Mouse (Mus musculus) lung, postnatal 0 days (tissue): ENCODE measurements around the gene Fcmr. TPM values are rescaled to one million over a fixed set of nuclear protein-coding genes. Genes with fewer than 3 reads are reported as not detected.
A peak's percentile ranks its signal among the peaks of the same experiment; 100 is the strongest.

Experiments used
- ATAC-seq: fragments of 200-750 bp; cut with Nextera tagmentation; 2 replicates; pipeline ENCODE4 v1.8.0; 2017; ENCODE audit warnings: moderate library complexity
- DNase-seq: peaks from one replicate; pipeline ENCODE4 v3.0.0-alpha.2; 2016; ENCODE audit warnings: low spot score
- H3K27ac ChIP-seq: fragments of 300-500 bp; sonication (generic); 2 replicates; pipeline ENCODE4 v1.5.1; 2014; ENCODE audit warnings: antibody characterized with exemption, mild to moderate bottlenecking, low read length, mixed read lengths
- H3K27me3 ChIP-seq: fragments of 300-500 bp; sonication (generic); replicated peaks from 2 replicates; pipeline ENCODE4 v1.6.1; 2014; ENCODE audit warnings: low read length, mixed read lengths; ENCODE audit not compliant: insufficient read depth
- H3K36me3 ChIP-seq: fragments of 300-500 bp; sonication (generic); 2 replicates; pipeline ENCODE4 v1.6.1; 2014; ENCODE audit warnings: low read length, mixed read lengths; ENCODE audit not compliant: insufficient read depth
- H3K4me1 ChIP-seq: fragments of 300-500 bp; sonication (generic); 2 replicates; pipeline ENCODE4 v1.6.1; 2014; ENCODE audit warnings: antibody characterized with exemption, low read depth, low read length, mixed read lengths; ENCODE audit not compliant: insufficient read depth
- H3K4me2 ChIP-seq: fragments of 300-500 bp; sonication (generic); replicated peaks from 2 replicates; pipeline ENCODE4 v1.6.1; 2014; ENCODE audit warnings: low read depth, mild to moderate bottlenecking, low read length, moderate library complexity, mixed read lengths
- H3K4me3 ChIP-seq: fragments of 300-500 bp; sonication (generic); 2 replicates; pipeline ENCODE4 v1.5.1; 2014; ENCODE audit warnings: low read depth, low read length
- H3K9ac ChIP-seq: fragments of 300-500 bp; sonication (generic); replicated peaks from 2 replicates; pipeline ENCODE4 v1.6.1; 2014; ENCODE audit warnings: low read depth, mild to moderate bottlenecking
- H3K9me3 ChIP-seq: fragments of 300-500 bp; sonication (generic); 2 replicates; pipeline ENCODE4 v1.6.1; 2016; ENCODE audit warnings: low read length, mixed read lengths
- CTCF ChIP-seq: IDR thresholded peaks from 2 replicates; pipeline ENCODE4 v1.5.1; 2016; ENCODE audit warnings: antibody characterized with exemption, mild to moderate bottlenecking
- EP300 ChIP-seq: IDR thresholded peaks from 2 replicates; pipeline ENCODE4 v1.6.1; 2016; ENCODE audit warnings: antibody characterized with exemption, mild to moderate bottlenecking, control low read depth
- WGBS: fragments of 180-500 bp; shearing (Covaris S2); extraction: QIAGEN DNeasy Blood & Tissue Kit; methylation state at CpG from one replicate; pipeline ENCODE4 v1.1.7; 2014; 5-methylcytosine and 5-hydroxymethylcytosine counted together
- polyA plus RNA-seq: library from polyadenylated mRNA; unstranded; fragments of >200 nt; fragmentation: Nextera tagmentation; extraction: Ambion mirVana; gene quantifications from 2 replicates; pipeline ENCODE4 v1.2.1, GENCODE M21; 2015

Gene Fcmr
- polyA plus RNA-seq, 1 experiment from 2014 or later = 0.37 TPM

DNA sequence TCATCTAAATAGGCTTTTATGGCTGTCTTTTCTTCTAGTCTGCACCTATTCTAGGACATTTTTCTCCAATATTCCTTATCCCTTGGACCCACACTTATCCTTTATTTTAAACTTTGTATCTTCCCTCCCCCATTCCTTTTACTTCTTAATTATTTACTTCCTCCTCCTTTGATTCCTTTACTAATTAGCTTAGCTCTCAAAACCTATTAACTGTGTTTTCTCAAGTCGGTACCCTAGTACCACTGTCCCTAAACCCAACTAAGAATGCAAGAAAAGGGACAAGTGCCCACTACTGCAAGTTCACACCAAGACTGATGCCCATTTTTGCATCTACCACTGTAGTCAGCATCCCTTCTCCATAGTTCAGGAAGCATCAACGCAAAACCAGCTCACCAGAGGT lies 9.7 kb upstream of the Fcmr start:
- WGBS = 73% methylated on average over 2 of the region's 2 CpGs
- TF ChIP-seq EP300 (no peak), CTCF (no peak)
- no peak for ATAC-seq

DNA sequence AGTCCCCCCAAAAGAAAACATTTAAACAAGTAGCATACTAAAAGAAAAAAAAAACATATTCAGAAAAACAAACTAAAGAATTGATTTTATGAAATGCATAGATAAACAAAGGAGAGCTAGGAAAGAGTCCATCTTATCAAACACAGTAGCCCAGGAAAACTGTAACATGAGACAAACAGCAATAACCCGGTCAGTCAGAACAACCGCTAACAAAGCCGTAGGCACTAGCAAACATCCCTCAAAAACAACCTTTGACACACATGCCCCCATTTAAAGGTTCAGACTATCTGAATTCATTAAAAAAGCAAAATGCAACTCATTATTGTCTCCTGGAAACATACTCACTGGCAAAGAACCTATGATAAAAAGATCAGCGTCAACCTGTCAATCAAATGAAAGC lies 8.0 kb upstream of the Fcmr start:
- Histone ChIP-seq H3K27ac (no peak overlapping the region), H3K4me3 (no peak overlapping the region), H3K4me1 (no peaks in the 10 kb centered on the region), H3K9ac (no peak overlapping the region), H3K9me3 (no peaks in the 10 kb centered on the region), H3K4me2 (no peak overlapping the region), H3K27me3 (no peaks in the 10 kb centered on the region), H3K36me3 (no peaks in the 10 kb centered on the region)
- ATAC-seq (no peak), DNase-seq (no peak)
- WGBS = 75% methylated on average over 4 of the region's 4 CpGs
- TF ChIP-seq CTCF = no peak
- TF ChIP-seq EP300 = no peak

More for the DNA sequence above, 9.7 kb upstream of the Fcmr start:
- Histone ChIP-seq H3K9ac (no peak overlapping the region), H3K4me1 (no peaks in the 10 kb centered on the region), H3K27ac (no peak overlapping the region), H3K4me2 (no peak overlapping the region), H3K27me3 (no peaks in the 10 kb centered on the region), H3K9me3 (no peaks in the 10 kb centered on the region), H3K4me3 (no peak overlapping the region), H3K36me3 (no peaks in the 10 kb centered on the region)
- no peak for DNase-seq

DNA sequence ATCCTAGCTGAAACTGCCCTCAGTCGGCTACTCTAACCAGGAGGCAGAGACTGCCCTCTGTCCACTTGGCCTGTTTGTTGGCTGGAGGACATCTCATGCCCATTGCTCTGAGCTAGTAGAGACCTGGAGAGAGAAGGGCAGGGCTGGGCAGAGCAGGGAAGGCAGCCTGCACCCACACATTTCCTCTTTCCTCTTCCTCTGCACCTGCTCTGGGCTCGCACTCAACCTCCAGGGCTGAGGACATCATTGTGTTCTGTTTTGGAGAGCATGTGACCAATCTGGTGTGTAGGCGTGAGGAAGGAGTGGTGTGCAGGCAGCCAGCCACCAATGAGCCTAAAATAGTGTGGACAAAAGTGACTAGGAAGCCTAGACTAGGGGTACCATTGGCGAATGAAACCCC lies 1.2 kb upstream of the Fcmr start:
- no peaks in the 10 kb centered on the region for H3K4me1 ChIP-seq
- H3K9ac ChIP-seq = no peak overlapping the region
- no peaks in the 10 kb centered on the region for H3K36me3 ChIP-seq
- ATAC-seq (no peak), DNase-seq (no peak)
- no peaks in the 10 kb centered on the region for H3K27me3 ChIP-seq
- no peak overlapping the region for H3K4me3 ChIP-seq
- no peak for TF ChIP-seq CTCF
- no peak overlapping the region for H3K27ac ChIP-seq
- H3K9me3 ChIP-seq = no peaks in the 10 kb centered on the region
- 55% methylated on average over 4 of the region's 4 CpGs for WGBS
- H3K4me2 ChIP-seq = no peak overlapping the region

DNA sequence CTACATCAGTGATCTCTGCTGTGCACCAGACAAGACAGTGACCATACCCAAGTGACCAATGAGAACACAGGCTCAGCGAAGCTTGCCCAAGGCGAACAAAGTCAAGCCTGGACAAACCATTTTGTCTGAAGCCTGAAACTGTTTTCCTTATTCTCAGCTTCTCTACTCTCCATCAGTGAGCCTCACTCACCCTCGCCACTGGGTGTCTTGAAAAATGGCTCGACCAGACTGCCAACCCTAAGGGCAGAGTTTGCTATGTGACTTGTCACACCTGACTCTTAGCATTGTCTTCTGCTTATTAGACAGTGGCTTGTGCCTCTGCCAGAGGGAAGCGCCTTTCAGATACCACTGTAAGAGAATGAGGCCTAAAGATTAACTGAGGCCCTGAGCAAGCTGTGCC lies 728 bp upstream of the Fcmr start:
- no peaks in the 10 kb centered on the region for H3K9me3 ChIP-seq
- no peaks in the 10 kb centered on the region for H3K27me3 ChIP-seq
- no peak overlapping the region for H3K9ac ChIP-seq
- no peak overlapping the region for H3K4me3 ChIP-seq
- no peaks in the 10 kb centered on the region for H3K4me1 ChIP-seq
- 76% methylated on average over 5 of the region's 5 CpGs for WGBS
- no peaks in the 10 kb centered on the region for H3K36me3 ChIP-seq
- H3K4me2 ChIP-seq = no peak overlapping the region
- DNase-seq = no peak
- H3K27ac ChIP-seq = no peak overlapping the region
- no peak for ATAC-seq
- TF ChIP-seq CTCF (no peak), EP300 (no peak)

DNA sequence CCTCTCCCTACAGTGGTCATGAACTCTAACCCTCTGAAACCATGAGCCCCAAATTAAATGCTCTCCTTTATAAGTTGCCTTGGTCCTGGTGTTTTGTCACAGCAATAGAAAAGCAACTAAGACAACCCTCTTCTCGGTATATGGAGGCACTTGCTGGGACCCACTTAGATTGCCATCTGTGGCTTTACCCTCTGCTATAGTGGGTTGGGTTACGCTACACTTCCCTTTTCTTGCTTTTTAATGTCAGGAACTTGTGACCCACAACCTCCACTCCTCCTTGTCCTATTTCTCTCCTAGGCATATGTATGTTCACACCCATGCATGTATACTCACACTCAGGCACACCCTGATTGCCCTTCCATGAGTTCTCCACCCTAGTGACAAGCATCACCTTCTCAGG lies 7.4 kb downstream of the Fcmr start:
- DNase-seq (no peak), ATAC-seq (no peak)
- WGBS = 93% methylated on average over 2 of the region's 2 CpGs

DNA sequence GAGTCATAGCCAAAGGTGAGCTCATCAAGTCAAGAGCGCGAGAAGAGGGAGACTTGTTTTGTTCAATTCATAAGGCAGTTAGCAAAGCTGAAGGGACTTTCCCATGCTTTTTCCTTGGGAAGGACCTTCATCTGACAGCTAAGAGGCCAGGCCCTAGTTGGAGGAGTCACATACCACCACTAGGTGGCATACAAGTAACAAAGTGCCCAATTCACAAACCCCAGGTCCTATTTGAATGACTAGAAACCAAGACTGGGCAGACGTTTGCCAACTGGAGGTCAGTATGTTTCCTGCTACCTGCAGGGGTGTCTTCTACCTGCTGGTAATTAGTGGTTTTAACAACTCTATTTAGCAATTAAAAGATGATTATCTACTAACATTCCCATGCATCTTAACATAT lies 9.7 kb downstream of the Fcmr start:
- no peak overlapping the region for H3K4me2 ChIP-seq
- DNase-seq = peak; percentile 72
- ATAC-seq = peak; percentile 61; the same call in 1 of the 2 replicates
- H3K27ac ChIP-seq = no peak overlapping the region
- TF ChIP-seq EP300 (no peak), CTCF (peak; percentile 83)
- no peak overlapping the region for H3K9ac ChIP-seq
- no peaks in the 10 kb centered on the region for H3K36me3 ChIP-seq
- no peak overlapping the region for H3K4me3 ChIP-seq
- H3K27me3 ChIP-seq = peaks cover 13% of the 10 kb centered on the region
- 37% methylated on average over 3 of the region's 3 CpGs for WGBS
- no peaks in the 10 kb centered on the region for H3K9me3 ChIP-seq
- H3K4me1 ChIP-seq = no peaks in the 10 kb centered on the region

More for the DNA sequence above, 7.4 kb downstream of the Fcmr start:
- no peak overlapping the region for H3K27ac ChIP-seq
- no peak overlapping the region for H3K9ac ChIP-seq
- H3K27me3 ChIP-seq = peaks cover 8% of the 10 kb centered on the region
- TF ChIP-seq EP300 (no peak), CTCF (no peak)
- no peaks in the 10 kb centered on the region for H3K9me3 ChIP-seq
- H3K36me3 ChIP-seq = no peaks in the 10 kb centered on the region
- no peak overlapping the region for H3K4me3 ChIP-seq
- H3K4me1 ChIP-seq = no peaks in the 10 kb centered on the region
- H3K4me2 ChIP-seq = no peak overlapping the region

DNA sequence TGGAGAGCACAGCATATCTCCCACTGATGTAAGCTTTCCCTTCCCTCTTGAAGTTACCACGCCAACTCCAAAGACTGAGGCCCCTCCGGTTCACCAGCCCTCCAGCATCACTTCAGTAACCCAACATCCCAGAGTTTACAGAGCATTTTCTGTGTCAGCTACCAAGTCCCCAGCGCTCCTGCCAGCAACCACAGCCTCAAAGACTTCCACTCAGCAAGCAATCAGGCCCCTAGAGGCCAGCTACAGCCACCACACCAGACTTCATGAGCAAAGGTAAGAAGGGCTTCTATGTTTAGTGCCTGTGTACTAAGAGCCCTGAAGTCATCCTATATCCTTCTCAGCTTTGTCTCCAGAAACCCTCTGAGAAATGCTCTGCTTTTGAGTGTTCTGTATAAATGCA lies 10.4 kb downstream of the Fcmr start:
- DNase-seq (no peak), ATAC-seq (no peak)
- Histone ChIP-seq H3K36me3 (no peaks in the 10 kb centered on the region), H3K27me3 (peaks cover 13% of the 10 kb centered on the region), H3K4me3 (no peak overlapping the region), H3K4me2 (no peak overlapping the region), H3K9me3 (no peaks in the 10 kb centered on the region), H3K9ac (no peak overlapping the region), H3K27ac (no peak overlapping the region), H3K4me1 (no peaks in the 10 kb centered on the region)
- WGBS = 50% methylated on average over 3 of the region's 3 CpGs
- TF ChIP-seq EP300 (no peak), CTCF (no peak; the same call in 1 of the 2 replicates)
